Mouse (Mus musculus): ENCODE measurements around the gene Adk.

Adk gene

GRCm38 (mm10) chr14:21099371-21099770 lies 47.0 kb downstream of the Adk start:
- DNase-seq (ENCODE audit: low read depth, low spot score) = peak; percentile 45

GRCm38 (mm10) chr14:21100876-21101275 lies 48.5 kb downstream of the Adk start:
- peak; percentile 59 for DNase-seq (ENCODE audit: low read depth, low spot score)

GRCm38 (mm10) chr14:21101562-21101961 lies 49.2 kb downstream of the Adk start:
- DNase-seq (ENCODE audit: low read depth, low spot score) = peak; percentile 88

- no peak for DNase-seq (ENCODE audit: low read depth, low spot score)
Measured at GRCm38 (mm10) chr14:21102666-21103203, 50.4 kb downstream of the Adk start.

- DNase-seq (ENCODE audit: low read depth, low spot score) = no peak
Measured at GRCm38 (mm10) chr14:21105049-21105448, 52.7 kb downstream of the Adk start.

- DNase-seq (ENCODE audit: low read depth, low spot score) = no peak
Measured at GRCm38 (mm10) chr14:21106582-21106981, 54.2 kb downstream of the Adk start.

- DNase-seq (ENCODE audit: low read depth, low spot score) = no peak
Measured at GRCm38 (mm10) chr14:21107551-21107950, 55.2 kb downstream of the Adk start.

GRCm38 (mm10) chr14:21110492-21110891 lies 58.1 kb downstream of the Adk start:
- DNase-seq (ENCODE audit: low read depth, low spot score) = peak; percentile 33

GRCm38 (mm10) chr14:21111500-21111899 lies 59.1 kb downstream of the Adk start:
- no peak for DNase-seq (ENCODE audit: low read depth, low spot score)

- no peak for DNase-seq (ENCODE audit: low read depth, low spot score)
Measured at GRCm38 (mm10) chr14:21112174-21112573, 59.8 kb downstream of the Adk start.

GRCm38 (mm10) chr14:21112742-21113141 lies 60.4 kb downstream of the Adk start:
- DNase-seq (ENCODE audit: low read depth, low spot score) = peak; percentile 47

- no peak for DNase-seq (ENCODE audit: low read depth, low spot score)
Measured at GRCm38 (mm10) chr14:21114339-21114738, 62.0 kb downstream of the Adk start.

GRCm38 (mm10) chr14:21115318-21115717 lies 62.9 kb downstream of the Adk start:
- DNase-seq (ENCODE audit: low read depth, low spot score) = no peak

- peak; percentile 74 for DNase-seq (ENCODE audit: low read depth, low spot score)
Measured at GRCm38 (mm10) chr14:21115888-21116460, 63.6 kb downstream of the Adk start.

- no peak for DNase-seq (ENCODE audit: low read depth, low spot score)
Measured at GRCm38 (mm10) chr14:21118095-21118494, 65.7 kb downstream of the Adk start.

GRCm38 (mm10) chr14:21119653-21120313 lies 67.4 kb downstream of the Adk start:
- no peak for DNase-seq (ENCODE audit: low read depth, low spot score)

- peak; percentile 87 for DNase-seq (ENCODE audit: low read depth, low spot score)
Measured at GRCm38 (mm10) chr14:21120473-21120872, 68.1 kb downstream of the Adk start.

- no peak for DNase-seq (ENCODE audit: low read depth, low spot score)
Measured at GRCm38 (mm10) chr14:21127215-21127614, 74.8 kb downstream of the Adk start.

- peak; percentile 94 for DNase-seq (ENCODE audit: low read depth, low spot score)
Measured at GRCm38 (mm10) chr14:21136906-21137305, 84.5 kb downstream of the Adk start.

GRCm38 (mm10) chr14:21142603-21143002 lies 90.2 kb downstream of the Adk start:
- DNase-seq (ENCODE audit: low read depth, low spot score) = no peak

GRCm38 (mm10) chr14:21143406-21144115 lies 91.2 kb downstream of the Adk start:
- peak; percentile 75 for DNase-seq (ENCODE audit: low read depth, low spot score)

- no peak for DNase-seq (ENCODE audit: low read depth, low spot score)
Measured at GRCm38 (mm10) chr14:21147171-21147570, 94.8 kb downstream of the Adk start.

GRCm38 (mm10) chr14:21150301-21150700 lies 97.9 kb downstream of the Adk start:
- peak; percentile 70 for DNase-seq (ENCODE audit: low read depth, low spot score)

Measured in 3T3-L1 (cell line).